Mouse (Mus musculus) liver, embryonic 11.5 days (tissue): ENCODE data around the gene Tmem222. TPM values are rescaled to one million over a fixed set of nuclear protein-coding genes. Genes with fewer than 3 reads are reported as not detected.

ENCODE experiments used
- ATAC-seq: fragments of 200-750 bp; cut with Nextera tagmentation; replicated peaks from 2 replicates; pipeline ENCODE4 v1.8.0; 2017; ENCODE audit warnings: moderate number of reproducible peaks, mild to moderate bottlenecking, moderate TSS enrichment, moderate library complexity; ENCODE audit not compliant: low FRiP score
- DNase-seq: peaks from one replicate; pipeline ENCODE4 v3.0.0-alpha.2; 2017; ENCODE audit warnings: low spot score
- H3K27ac ChIP-seq: fragments of 300-500 bp; sonication (generic); 2 replicates; pipeline ENCODE4 v1.5.1; 2014; ENCODE audit warnings: mild to moderate bottlenecking, low read depth, low read length, control low read depth
- H3K27me3 ChIP-seq: fragments of 300-500 bp; sonication (generic); replicated peaks from 2 replicates; pipeline ENCODE4 v1.6.1; 2014; ENCODE audit warnings: low read length, mixed read lengths; ENCODE audit not compliant: control insufficient read depth, insufficient read depth
- H3K36me3 ChIP-seq: fragments of 300-500 bp; sonication (generic); 2 replicates; pipeline ENCODE4 v1.6.1; 2014; ENCODE audit warnings: mild to moderate bottlenecking, low read length, moderate library complexity, mixed read lengths; ENCODE audit not compliant: control insufficient read depth, insufficient read depth
- H3K4me1 ChIP-seq: fragments of 300-500 bp; sonication (generic); replicated peaks from 2 replicates; pipeline ENCODE4 v1.6.1; 2014; ENCODE audit warnings: low read length, mixed read lengths; ENCODE audit not compliant: control insufficient read depth, insufficient read depth
- H3K4me2 ChIP-seq: fragments of 300-500 bp; sonication (generic); 2 replicates; pipeline ENCODE4 v1.6.1; 2014; ENCODE audit warnings: mild to moderate bottlenecking, control low read depth, moderate library complexity
- H3K4me3 ChIP-seq: fragments of 300-500 bp; sonication (generic); 2 replicates; pipeline ENCODE4 v1.5.1; 2014; ENCODE audit warnings: low read depth, low read length, control low read depth
- H3K9ac ChIP-seq: fragments of 300-500 bp; sonication (generic); 2 replicates; pipeline ENCODE4 v1.6.1; 2014; ENCODE audit warnings: low read depth, low read length, control low read depth
- H3K9me3 ChIP-seq: fragments of 300-500 bp; sonication (generic); 2 replicates; pipeline ENCODE4 v1.6.1; 2016; ENCODE audit warnings: low read length, inconsistent platforms, mixed read lengths; ENCODE audit not compliant: control insufficient read depth
- WGBS: fragments of 180-500 bp; shearing (Covaris S2); extraction: QIAGEN DNeasy Blood & Tissue Kit; methylation state at CpG from one replicate; pipeline ENCODE4 v1.1.7; 2014; 5-methylcytosine and 5-hydroxymethylcytosine counted together
- polyA plus RNA-seq: library from polyadenylated mRNA; unstranded; fragments of >200 nt; fragmentation: Nextera tagmentation; extraction: Ambion mirVana; gene quantifications from 2 replicates; pipeline ENCODE4 v1.2.1, GENCODE M21; 2014

Gene Tmem222
- polyA plus RNA-seq, 1 experiment from 2014 or later: 74.2 TPM

- H3K4me3 ChIP-seq: no peak overlapping the region
- no peak overlapping the region for H3K4me2 ChIP-seq
- ATAC-seq: no peak
- WGBS: 27% methylated on average over 4 of the region's 4 CpGs
- H3K9ac ChIP-seq: no peak overlapping the region
- H3K36me3 ChIP-seq: no peaks in the 10 kb centered on the region
- no peaks in the 10 kb centered on the region for H3K27me3 ChIP-seq
- no peak overlapping the region for H3K27ac ChIP-seq
- H3K4me1 ChIP-seq: 0 out of 2 replicates have a peak, but pooled peaks cover 2% of the 10 kb centered on the region
- no peaks in the 10 kb centered on the region for H3K9me3 ChIP-seq
- DNase-seq: peak; percentile 70
Observed at GRCm38 (mm10) chr4:133301802-133302201, 24.2 kb upstream of the Tmem222 start.

GRCm38 (mm10) chr4:133300421-133300820, 22.8 kb upstream of the Tmem222 start:
- ATAC-seq (no peak), DNase-seq (no peak)
- 88% methylated on average over 11 of the region's 11 CpGs for WGBS
- H3K4me1 ChIP-seq: 0 out of 2 replicates have a peak, but pooled peaks cover 2% of the 10 kb centered on the region
- H3K27ac ChIP-seq: no peak overlapping the region
- H3K4me3 ChIP-seq: no peak overlapping the region
- H3K9me3 ChIP-seq: no peaks in the 10 kb centered on the region
- no peaks in the 10 kb centered on the region for H3K36me3 ChIP-seq
- H3K9ac ChIP-seq: no peak overlapping the region
- no peaks in the 10 kb centered on the region for H3K27me3 ChIP-seq
- H3K4me2 ChIP-seq: no peak overlapping the region

- H3K27me3 ChIP-seq: no peaks in the 10 kb centered on the region
- H3K9me3 ChIP-seq: no peaks in the 10 kb centered on the region
- H3K4me3 ChIP-seq: no peak overlapping the region
- DNase-seq: no peak
- no peak for ATAC-seq
- no peak overlapping the region for H3K27ac ChIP-seq
- 0 out of 2 replicates have a peak, but pooled peaks cover 2% of the 10 kb centered on the region for H3K4me1 ChIP-seq
- H3K4me2 ChIP-seq: no peak overlapping the region
- no peak overlapping the region for H3K9ac ChIP-seq
- 72% methylated on average over 5 of the region's 5 CpGs for WGBS
- no peaks in the 10 kb centered on the region for H3K36me3 ChIP-seq
Observed at GRCm38 (mm10) chr4:133299701-133300100, 22.1 kb upstream of the Tmem222 start.

- H3K4me3 ChIP-seq: no peak overlapping the region
- no peak overlapping the region for H3K9ac ChIP-seq
- ATAC-seq (no peak), DNase-seq (no peak)
- 49% methylated on average over 12 of the region's 12 CpGs for WGBS
- no peak overlapping the region for H3K4me2 ChIP-seq
- H3K4me1 ChIP-seq: peaks cover 3% of the 10 kb centered on the region; the same call in 1 of the 2 replicates
- no peaks in the 10 kb centered on the region for H3K9me3 ChIP-seq
- H3K36me3 ChIP-seq: peaks cover 5% of the 10 kb centered on the region; the same call in 1 of the 2 replicates
- H3K27ac ChIP-seq: no peak overlapping the region
- no peaks in the 10 kb centered on the region for H3K27me3 ChIP-seq
Observed at GRCm38 (mm10) chr4:133298516-133299365, 21.1 kb upstream of the Tmem222 start.

- 5% methylated on average over 5 of the region's 5 CpGs for WGBS
- Histone ChIP-seq H3K36me3 (peaks cover 5% of the 10 kb centered on the region; the same call in 1 of the 2 replicates), H3K27ac (no peak overlapping the region), H3K9ac (no peak overlapping the region), H3K4me1 (peaks cover 9% of the 10 kb centered on the region; the same call in 1 of the 2 replicates), H3K9me3 (no peaks in the 10 kb centered on the region), H3K27me3 (no peaks in the 10 kb centered on the region), H3K4me2 (no peak overlapping the region), H3K4me3 (no peak overlapping the region)
- ATAC-seq (peak; percentile 67), DNase-seq (peak; percentile 71)
Observed at GRCm38 (mm10) chr4:133297801-133298238, 20.2 kb upstream of the Tmem222 start.

GRCm38 (mm10) chr4:133297360-133297759, 19.8 kb upstream of the Tmem222 start:
- Histone ChIP-seq H3K36me3 (peaks cover 5% of the 10 kb centered on the region; the same call in 1 of the 2 replicates), H3K4me2 (no peak overlapping the region), H3K4me3 (no peak overlapping the region), H3K9me3 (no peaks in the 10 kb centered on the region), H3K27me3 (no peaks in the 10 kb centered on the region), H3K27ac (no peak overlapping the region), H3K4me1 (peaks cover 9% of the 10 kb centered on the region; the same call in 1 of the 2 replicates), H3K9ac (peak overlapping the region; percentile 2; the same call in 1 of the 2 replicates)
- WGBS: 63% methylated on average over 10 of the region's 10 CpGs
- ATAC-seq (no peak), DNase-seq (no peak)

GRCm38 (mm10) chr4:133294084-133294483, 16.5 kb upstream of the Tmem222 start:
- Histone ChIP-seq H3K9me3 (no peaks in the 10 kb centered on the region), H3K27me3 (no peaks in the 10 kb centered on the region), H3K4me3 (no peak overlapping the region), H3K4me2 (no peak overlapping the region), H3K27ac (no peak overlapping the region), H3K4me1 (peaks cover 9% of the 10 kb centered on the region; the same call in 1 of the 2 replicates), H3K9ac (no peak overlapping the region), H3K36me3 (peaks cover 5% of the 10 kb centered on the region; the same call in 1 of the 2 replicates)
- ATAC-seq (no peak), DNase-seq (no peak)
- 59% methylated on average over 11 of the region's 11 CpGs for WGBS

- Histone ChIP-seq H3K36me3 (peaks cover 5% of the 10 kb centered on the region; the same call in 1 of the 2 replicates), H3K4me3 (no peak overlapping the region), H3K4me1 (peaks cover 9% of the 10 kb centered on the region; the same call in 1 of the 2 replicates), H3K27ac (no peak overlapping the region), H3K9ac (peak overlapping the region; percentile 13; the same call in 1 of the 2 replicates), H3K27me3 (no peaks in the 10 kb centered on the region), H3K4me2 (no peak overlapping the region), H3K9me3 (no peaks in the 10 kb centered on the region)
- ATAC-seq (no peak), DNase-seq (no peak)
- 46% methylated on average over 24 of the region's 24 CpGs for WGBS
Observed at GRCm38 (mm10) chr4:133292901-133293843, 15.6 kb upstream of the Tmem222 start.
